Mouse (Mus musculus): ENCODE measurements around the gene Rfx5. TPM values are rescaled to one million over a fixed set of nuclear protein-coding genes. Genes with fewer than 3 reads are reported as not detected.
A peak's percentile ranks its signal among the peaks of the same experiment; 100 is the strongest.

The Rfx5 gene
- polyA plus RNA-seq, 1 experiment: 30.1 TPM

- TF ChIP-seq CTCF (IDR thresholded peaks at IDR 0.05; ENCODE audit: borderline replicate concordance, insufficient read depth, low read depth, low read length) (no peak), POLR2A (IDR thresholded peaks at IDR 0.05; ENCODE audit: borderline replicate concordance, insufficient read depth, low read length) (no peak)
- 77% methylated on average over 1 of the region's 1 CpGs for WGBS
- Histone ChIP-seq H3K4me1 (ENCODE audit: control insufficient read depth, insufficient read depth, low read length) (no peaks in the 10 kb centered on the region), H3K27ac (ENCODE audit: insufficient read depth, low read length) (no peak overlapping the region), H3K27me3 (ENCODE audit: control insufficient read depth, insufficient read depth, low read length) (no peaks in the 10 kb centered on the region), H3K4me3 (replicated peaks; ENCODE audit: insufficient read depth, low read depth, low read length) (no peak overlapping the region)
- no peak for DNase-seq
Observed at GRCm38 (mm10) chr3:94965878-94966277, 12.0 kb downstream of the Rfx5 start.

- H3K27me3 ChIP-seq (ENCODE audit: control insufficient read depth, insufficient read depth, low read length): no peaks in the 10 kb centered on the region
- no peaks in the 10 kb centered on the region; the same call in 1 of the 2 replicates for H3K4me1 ChIP-seq (ENCODE audit: control insufficient read depth, insufficient read depth, low read length)
- no peak for DNase-seq
- WGBS: 87% methylated on average over 3 of the region's 3 CpGs
- no peak overlapping the region for H3K4me3 ChIP-seq (replicated peaks; ENCODE audit: insufficient read depth, low read depth, low read length)
- TF ChIP-seq POLR2A (IDR thresholded peaks at IDR 0.05; ENCODE audit: borderline replicate concordance, insufficient read depth, low read length) (no peak), CTCF (IDR thresholded peaks at IDR 0.05; ENCODE audit: borderline replicate concordance, insufficient read depth, low read depth, low read length) (no peak)
- H3K27ac ChIP-seq (ENCODE audit: insufficient read depth, low read length): no peak overlapping the region
Observed at GRCm38 (mm10) chr3:94972552-94972951, 18.7 kb downstream of the Rfx5 start.

- Histone ChIP-seq H3K4me3 (replicated peaks; ENCODE audit: insufficient read depth, low read depth, low read length) (no peak overlapping the region), H3K27ac (ENCODE audit: insufficient read depth, low read length) (no peak overlapping the region), H3K4me1 (ENCODE audit: control insufficient read depth, insufficient read depth, low read length) (no peaks in the 10 kb centered on the region; the same call in 1 of the 2 replicates), H3K27me3 (ENCODE audit: control insufficient read depth, insufficient read depth, low read length) (no peaks in the 10 kb centered on the region)
- TF ChIP-seq CTCF (IDR thresholded peaks at IDR 0.05; ENCODE audit: borderline replicate concordance, insufficient read depth, low read depth, low read length): no peak
- TF ChIP-seq POLR2A (IDR thresholded peaks at IDR 0.05; ENCODE audit: borderline replicate concordance, insufficient read depth, low read length): no peak
- no peak for DNase-seq
- WGBS: 85% methylated on average over 5 of the region's 5 CpGs
Observed at GRCm38 (mm10) chr3:94973620-94974019, 19.7 kb downstream of the Rfx5 start.

GRCm38 (mm10) chr3:94974026-94974527 is 20.2 kb downstream of the Rfx5 start:
- WGBS: 14% methylated on average over 9 of the region's 9 CpGs
- H3K4me3 ChIP-seq (replicated peaks; ENCODE audit: insufficient read depth, low read depth, low read length): peak overlapping the region; percentile 99
- no peaks in the 10 kb centered on the region; the same call in 1 of the 2 replicates for H3K4me1 ChIP-seq (ENCODE audit: control insufficient read depth, insufficient read depth, low read length)
- peak overlapping the region; percentile 45; the same call in 1 of the 2 replicates for H3K27ac ChIP-seq (ENCODE audit: insufficient read depth, low read length)
- no peak for TF ChIP-seq CTCF (IDR thresholded peaks at IDR 0.05; ENCODE audit: borderline replicate concordance, insufficient read depth, low read depth, low read length)
- no peak for TF ChIP-seq POLR2A (IDR thresholded peaks at IDR 0.05; ENCODE audit: borderline replicate concordance, insufficient read depth, low read length)
- H3K27me3 ChIP-seq (ENCODE audit: control insufficient read depth, insufficient read depth, low read length): no peaks in the 10 kb centered on the region
- peak in 1 of 2 experiments; percentile 40 for DNase-seq

- H3K4me1 ChIP-seq (ENCODE audit: control insufficient read depth, insufficient read depth, low read length): no peaks in the 10 kb centered on the region; the same call in 1 of the 2 replicates
- no peaks in the 10 kb centered on the region for H3K27me3 ChIP-seq (ENCODE audit: control insufficient read depth, insufficient read depth, low read length)
- WGBS: under 1% methylated on average over 57 of the region's 57 CpGs
- peak; percentile 59; the same call in 1 of the 2 replicates for TF ChIP-seq POLR2A (IDR thresholded peaks at IDR 0.05; ENCODE audit: borderline replicate concordance, insufficient read depth, low read length)
- TF ChIP-seq CTCF (IDR thresholded peaks at IDR 0.05; ENCODE audit: borderline replicate concordance, insufficient read depth, low read depth, low read length): no peak
- H3K4me3 ChIP-seq (replicated peaks; ENCODE audit: insufficient read depth, low read depth, low read length): peak within 1 kb of the TSS; percentile 99
- peak within 1 kb of the TSS; percentile 96 for H3K27ac ChIP-seq (ENCODE audit: insufficient read depth, low read length)
- DNase-seq: peak; percentile 85 to 89
Observed at GRCm38 (mm10) chr3:94974528-94975422, 20.9 kb downstream of the Rfx5 start, which contains the start of gene Pi4kb. Gene Pi4kb, plus strand, starts transcription at chr3:94974731.

GRCm38 (mm10) chr3:94984312-94984711 is 30.4 kb downstream of the Rfx5 start:
- WGBS: 82% methylated on average over 11 of the region's 11 CpGs
- H3K27me3 ChIP-seq (ENCODE audit: control insufficient read depth, insufficient read depth, low read length): no peaks in the 10 kb centered on the region
- no peak for TF ChIP-seq CTCF (IDR thresholded peaks at IDR 0.05; ENCODE audit: borderline replicate concordance, insufficient read depth, low read depth, low read length)
- no peak for TF ChIP-seq POLR2A (IDR thresholded peaks at IDR 0.05; ENCODE audit: borderline replicate concordance, insufficient read depth, low read length)
- no peaks in the 10 kb centered on the region for H3K4me1 ChIP-seq (ENCODE audit: control insufficient read depth, insufficient read depth, low read length)
- no peak overlapping the region for H3K27ac ChIP-seq (ENCODE audit: insufficient read depth, low read length)
- H3K4me3 ChIP-seq (replicated peaks; ENCODE audit: insufficient read depth, low read depth, low read length): no peak overlapping the region
- DNase-seq: no peak

- Histone ChIP-seq H3K4me1 (ENCODE audit: control insufficient read depth, insufficient read depth, low read length) (no peaks in the 10 kb centered on the region), H3K4me3 (replicated peaks; ENCODE audit: insufficient read depth, low read depth, low read length) (no peak overlapping the region), H3K27me3 (ENCODE audit: control insufficient read depth, insufficient read depth, low read length) (no peaks in the 10 kb centered on the region), H3K27ac (ENCODE audit: insufficient read depth, low read length) (no peak overlapping the region)
- no peak for DNase-seq
- TF ChIP-seq POLR2A (IDR thresholded peaks at IDR 0.05; ENCODE audit: borderline replicate concordance, insufficient read depth, low read length) (no peak), CTCF (IDR thresholded peaks at IDR 0.05; ENCODE audit: borderline replicate concordance, insufficient read depth, low read depth, low read length) (no peak)
- 71% methylated on average over 2 of the region's 2 CpGs for WGBS
Observed at GRCm38 (mm10) chr3:94985513-94985912, 31.6 kb downstream of the Rfx5 start.

Measured in cerebellum, adult 2 months (tissue).